Comparison of ENCODE assay signal across 18 mouse cellular contexts in the genomic region with DNA sequence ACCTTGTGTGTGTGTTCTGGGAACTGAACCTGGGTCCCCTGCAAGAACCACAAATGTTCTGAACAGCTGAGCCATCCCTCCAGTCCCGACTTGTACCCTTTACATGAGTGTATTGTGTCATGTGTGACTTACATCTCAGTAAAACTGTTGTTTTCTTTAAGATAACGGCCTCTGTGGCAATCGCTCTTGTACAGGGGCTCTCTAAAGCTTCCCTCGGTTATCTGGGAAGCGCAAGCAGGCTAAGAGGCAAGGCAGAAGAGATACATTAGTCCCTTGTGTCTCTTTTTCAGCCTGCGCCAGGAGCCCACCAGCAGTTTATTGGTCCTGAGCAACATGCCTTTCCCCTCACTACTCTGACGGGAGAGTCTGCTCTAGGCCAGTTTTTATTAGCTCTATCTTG.
"Had no signal": no experiment of that assay in that cellular context is flagged by ENCODE, and none has a peak within 500 bp of the region (broad histone marks: within the 10 kb centered on the region; RNA-seq: fewer than 3 reads in every experiment).

No protein-coding gene starts in this region.

- H3K27me3 ChIP-seq: midbrain, embryonic 12.5 days; neural tube, embryonic 13.5 days; neural tube, embryonic 15.5 days had no signal

- H3K36me3 ChIP-seq: midbrain, embryonic 10.5 days; midbrain, embryonic 12.5 days; neural tube, embryonic 13.5 days; neural tube, embryonic 15.5 days had no signal

- ATAC-seq: midbrain, embryonic 16.5 days had no signal

- H3K4me1 ChIP-seq: midbrain, embryonic 10.5 days; midbrain, embryonic 12.5 days; neural tube, embryonic 13.5 days; neural tube, embryonic 15.5 days had no signal

- H3K4me3 ChIP-seq: midbrain, embryonic 10.5 days; midbrain, embryonic 12.5 days; myocyte; neural tube, embryonic 13.5 days; neural tube, embryonic 15.5 days had no signal

- H3K4me2 ChIP-seq: lung, embryonic 14.5 days; midbrain, embryonic 12.5 days; neural tube, embryonic 13.5 days; neural tube, embryonic 15.5 days had no signal

- DNase-seq: lung, embryonic 14.5 days; lung, postnatal 10 days; lung, postnatal 4 days; midbrain, embryonic 14.5 days; retina, postnatal 1 day; right cerebral cortex, adult 18-20 months; right cerebral cortex, postnatal 25 days; right cerebral cortex, postnatal 4 days; spleen, adult 18-20 months; thymus, adult 18-20 months; thymus, postnatal 14 days; thymus, postnatal 36 days had no signal

- H3K9me3 ChIP-seq: midbrain, embryonic 10.5 days; midbrain, embryonic 12.5 days; neural tube, embryonic 13.5 days; neural tube, embryonic 15.5 days had no signal

- H3K9ac ChIP-seq: lung, embryonic 14.5 days; midbrain, embryonic 12.5 days; neural tube, embryonic 13.5 days; neural tube, embryonic 15.5 days had no signal

- H3K27ac ChIP-seq: midbrain, embryonic 10.5 days; midbrain, embryonic 12.5 days; neural tube, embryonic 13.5 days; neural tube, embryonic 15.5 days had no signal
